Mouse (Mus musculus) C2C12 (cell line): ENCODE measurements around the gene Pspc1. TPM values are rescaled to one million over a fixed set of nuclear protein-coding genes. Genes with fewer than 3 reads are reported as not detected.
A peak's percentile ranks its signal among the peaks of the same experiment; 100 is the strongest.
"Not testable (repeated sequence)": the region's sequence is repeated elsewhere in the genome, so short reads cannot be mapped to it uniquely, and the experiment has no call there.

ENCODE experiments used
- H3K27me3 ChIP-seq: one replicate; pipeline ENCODE4 v1.6.1; 2011; ENCODE audit not compliant: control insufficient read depth, insufficient read depth, insufficient read length
- H3K36me3 ChIP-seq: one replicate; pipeline ENCODE4 v1.6.1; 2011; ENCODE audit not compliant: control insufficient read depth, insufficient read depth
- H3K4me3 ChIP-seq: one replicate; pipeline ENCODE4 v1.5.1; 2011; ENCODE audit warnings: mild to moderate bottlenecking, control low read depth; ENCODE audit not compliant: poor library complexity, insufficient read depth, severe bottlenecking
- H3K79me2 ChIP-seq: one replicate; pipeline ENCODE4 v1.6.1; 2011; ENCODE audit not compliant: control insufficient read depth, insufficient read depth
- H3K79me3 ChIP-seq: one replicate; pipeline ENCODE4 v1.6.1; 2011; ENCODE audit warnings: low read depth, control low read depth
- H3ac ChIP-seq: one replicate; pipeline ENCODE3; 2011; ENCODE audit warnings: low read depth; ENCODE audit not compliant: control insufficient read depth, insufficient read length
- CEBPB ChIP-seq: IDR thresholded peaks from one replicate; pipeline ENCODE4 v1.6.1; 2011; ENCODE audit warnings: low read depth, mild to moderate bottlenecking, control low read depth, moderate library complexity
- CTCF ChIP-seq: IDR thresholded peaks from one replicate; pipeline ENCODE4 v1.5.1; 2011; ENCODE audit not compliant: control insufficient read depth, insufficient read depth, insufficient read length
- FOSL1 ChIP-seq: IDR thresholded peaks from one replicate; pipeline ENCODE4 v1.8.0; 2011; ENCODE audit warnings: mild to moderate bottlenecking, low read length; ENCODE audit not compliant: poor library complexity, insufficient read depth, severe bottlenecking
- MAX ChIP-seq: IDR thresholded peaks from one replicate; pipeline ENCODE4 v1.6.1; 2011; ENCODE audit warnings: mild to moderate bottlenecking, control low read depth
- MYOD1 ChIP-seq: IDR thresholded peaks from one replicate; pipeline ENCODE4 v1.6.1; 2011; ENCODE audit warnings: low read depth; ENCODE audit not compliant: control insufficient read depth, insufficient read length
- MYOG ChIP-seq: IDR thresholded peaks from one replicate; pipeline ENCODE4 v1.6.1; 2011; ENCODE audit not compliant: control insufficient read depth, insufficient read length; ENCODE audit errors: extremely low read depth
- USF1 ChIP-seq: IDR thresholded peaks from one replicate; pipeline ENCODE4 v1.6.1; 2011; ENCODE audit warnings: low read depth, mild to moderate bottlenecking, control low read depth, moderate library complexity
- long read RNA-seq, 2 experiments: library from polyadenylated mRNA; unstranded; transcript quantifications; one replicate each; pipeline ENCODE4 v2.0.0; 2019 to 2020
- polyA plus RNA-seq: library from polyadenylated mRNA; unstranded; fragments of >200 nt; fragmentation: generic; extraction: Trizol; gene quantifications from one replicate; pipeline ENCODE4 v1.2.1, GENCODE M21; 2012; ENCODE audit warnings: missing spikeins

Gene Pspc1
- polyA plus RNA-seq, result 10.3 TPM
- long read RNA-seq, experiment 1, full-length matches to known transcripts, result 17 of 21 reads
- long read RNA-seq, experiment 1, partial matches to known transcripts, result 2 of 21 reads
- long read RNA-seq, experiment 1, other reads (novel, unspliced or antisense), result 2 of 21 reads
- long read RNA-seq, experiment 2, full-length matches to known transcripts, result 131 of 148 reads
- long read RNA-seq, experiment 2, partial matches to known transcripts, result 7 of 148 reads
- long read RNA-seq, experiment 2, other reads (novel, unspliced or antisense), result 10 of 148 reads

DNA sequence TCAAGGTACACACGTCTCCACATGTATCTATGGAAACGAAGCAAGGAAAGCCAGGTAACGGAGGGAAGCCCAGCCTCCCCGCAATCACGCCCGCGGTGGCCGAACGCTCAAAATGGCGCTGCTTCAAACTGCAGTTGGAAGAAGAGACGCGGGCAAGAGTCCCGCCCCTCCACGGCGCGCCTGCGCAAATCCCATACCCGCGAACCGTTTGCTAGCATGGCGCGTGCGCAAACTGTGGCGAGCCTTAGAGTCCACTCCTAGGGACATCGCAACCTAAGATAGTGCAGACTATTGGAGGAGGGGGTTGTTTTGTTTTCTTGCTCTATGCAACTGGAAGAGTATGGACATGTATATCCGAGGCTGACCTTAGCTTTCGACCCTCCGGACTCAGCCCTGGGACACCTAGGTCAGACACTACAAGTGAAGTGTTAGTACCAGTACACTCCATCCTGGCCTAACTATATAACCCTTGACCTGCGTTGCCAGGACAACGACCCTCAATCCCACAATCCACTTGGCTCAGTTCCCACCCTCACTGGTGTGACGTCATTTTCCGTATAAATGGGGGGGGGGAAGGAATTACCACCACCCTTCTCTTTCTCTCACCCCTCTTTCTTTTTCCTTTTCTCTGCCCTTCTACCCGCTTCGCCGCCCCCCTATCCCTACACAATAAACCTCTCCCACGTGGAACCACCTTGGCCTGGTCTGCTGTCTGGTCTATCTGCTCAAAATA, at the start of gene Pspc1:
Pspc1 (minus strand) TSS at position 117 of the 733 bp plus-strand sequence.
- H3K4me3 ChIP-seq, result peak within 1 kb of the TSS; percentile 92
- TF ChIP-seq CEBPB (no peak), CTCF (no peak), MYOD1 (no peak), MYOG (no peak), USF1 (no peak), MAX (no peak), FOSL1 (no peak)
- no peaks in the 10 kb centered on the region for H3K36me3 ChIP-seq
- peaks cover 48% of the 10 kb centered on the region for H3K79me2 ChIP-seq
- H3ac ChIP-seq, result peak within 1 kb of the TSS; percentile 91
- peaks cover 44% of the 10 kb centered on the region for H3K79me3 ChIP-seq
- no peaks in the 10 kb centered on the region for H3K27me3 ChIP-seq

DNA sequence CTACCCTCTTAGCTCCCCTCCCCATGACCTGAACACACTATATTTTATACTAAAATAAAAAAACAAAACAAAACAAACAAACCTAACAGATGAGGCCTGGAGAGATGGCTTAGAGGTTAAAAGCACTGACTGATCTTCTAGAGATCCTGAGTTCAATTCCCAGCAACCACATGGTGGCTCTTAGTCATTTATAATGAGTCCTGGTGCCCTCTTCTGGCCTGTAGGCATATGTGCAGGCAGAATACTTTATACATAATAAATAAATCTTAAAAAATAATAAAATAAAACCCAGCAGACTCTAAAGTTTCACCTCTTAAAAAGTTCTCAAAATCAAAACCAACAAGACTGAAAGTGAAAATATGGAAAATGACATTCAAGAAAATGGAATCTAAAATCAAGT, 46.4 kb upstream of the Pspc1 start:
- Histone ChIP-seq H3K79me2 (no peaks in the 10 kb centered on the region), H3K27me3 (no peaks in the 10 kb centered on the region), H3K36me3 (no peaks in the 10 kb centered on the region), H3K4me3 (no peak overlapping the region), H3ac (no peak overlapping the region), H3K79me3 (no peaks in the 10 kb centered on the region)
- TF ChIP-seq CTCF (no peak), FOSL1 (no peak), MAX (no peak), MYOG (no peak), MYOD1 (no peak), USF1 (no peak), CEBPB (no peak)

DNA sequence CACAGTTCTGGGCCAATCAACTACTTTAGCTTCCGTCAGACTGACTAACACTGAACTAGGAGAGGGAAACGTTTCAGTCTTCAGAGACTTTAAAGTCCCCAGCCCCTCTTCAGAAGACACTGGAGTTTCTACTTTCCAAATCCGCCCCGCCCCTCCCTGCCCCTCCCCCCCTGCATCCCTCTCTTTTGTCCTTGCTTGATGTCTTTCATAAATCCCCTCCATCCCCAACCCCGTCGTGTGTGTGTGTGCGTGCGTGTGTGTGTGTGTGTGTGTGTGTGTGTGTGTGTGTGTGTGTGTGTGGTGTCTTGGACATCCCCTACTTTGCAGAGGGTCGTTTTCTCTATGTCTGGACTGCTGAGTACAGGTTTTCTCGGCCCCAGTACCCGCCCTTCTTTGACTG, 39.5 kb upstream of the Pspc1 start:
- TF ChIP-seq MYOD1 (no peak), MYOG (no peak), USF1 (no peak), MAX (no peak), FOSL1 (no peak), CTCF (no peak), CEBPB (no peak)
- Histone ChIP-seq H3K27me3 (no peaks in the 10 kb centered on the region), H3K79me3 (no peaks in the 10 kb centered on the region), H3K79me2 (no peaks in the 10 kb centered on the region), H3K4me3 (no peak overlapping the region), H3K36me3 (no peaks in the 10 kb centered on the region), H3ac (no peak overlapping the region)

DNA sequence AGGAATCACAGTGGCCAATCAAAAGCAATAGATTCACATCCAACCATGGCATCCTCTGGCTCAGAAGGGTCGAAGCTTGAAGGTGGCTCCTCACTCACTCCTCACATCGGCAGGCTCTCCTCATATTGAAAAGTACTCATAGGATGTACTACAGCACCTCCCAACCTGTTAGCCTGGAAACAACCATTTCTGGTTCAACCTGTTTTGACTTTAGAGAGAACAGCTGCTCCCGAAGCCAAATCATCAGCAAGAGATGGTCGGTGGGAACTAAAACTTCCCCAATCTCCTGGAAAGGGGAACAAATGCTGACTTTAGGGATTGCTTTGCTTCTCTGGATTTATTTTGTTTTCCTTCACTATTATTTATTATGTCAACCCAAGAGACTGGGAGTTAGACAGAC, 39.0 kb upstream of the Pspc1 start:
- Histone ChIP-seq H3K4me3 (no peak overlapping the region), H3K27me3 (no peaks in the 10 kb centered on the region), H3K79me2 (no peaks in the 10 kb centered on the region), H3K79me3 (no peaks in the 10 kb centered on the region), H3K36me3 (no peaks in the 10 kb centered on the region), H3ac (no peak overlapping the region)
- TF ChIP-seq CTCF (no peak), MAX (no peak), MYOG (no peak), FOSL1 (no peak), MYOD1 (no peak), USF1 (no peak)

DNA sequence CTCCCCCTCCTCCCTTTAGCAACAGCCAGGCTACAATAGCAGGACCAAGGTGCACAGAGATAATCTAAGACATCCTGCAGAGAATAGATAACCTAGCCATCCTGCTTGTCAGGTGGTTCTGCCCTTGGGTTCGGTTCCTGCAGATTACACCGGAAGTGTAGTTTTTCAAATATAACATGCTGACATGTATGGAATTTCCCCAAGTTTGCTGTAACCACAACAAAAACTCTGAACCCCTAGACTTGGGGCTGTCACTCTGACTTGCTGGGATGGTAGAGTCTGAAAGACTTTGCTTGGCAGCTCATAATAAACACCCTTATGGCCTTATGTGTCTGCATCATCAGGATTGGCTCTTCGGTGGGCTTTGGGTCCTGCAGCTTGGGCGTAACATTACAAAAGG, 38.4 kb upstream of the Pspc1 start:
- no peaks in the 10 kb centered on the region for H3K36me3 ChIP-seq
- no peak overlapping the region for H3ac ChIP-seq
- H3K4me3 ChIP-seq, result no peak overlapping the region
- no peak for TF ChIP-seq FOSL1
- no peak for TF ChIP-seq CEBPB
- no peak for TF ChIP-seq MYOG
- TF ChIP-seq MAX, result no peak
- TF ChIP-seq CTCF, result no peak
- TF ChIP-seq MYOD1, result no peak
- no peak for TF ChIP-seq USF1
- H3K79me2 ChIP-seq, result no peaks in the 10 kb centered on the region
- no peaks in the 10 kb centered on the region for H3K79me3 ChIP-seq
- no peaks in the 10 kb centered on the region for H3K27me3 ChIP-seq

DNA sequence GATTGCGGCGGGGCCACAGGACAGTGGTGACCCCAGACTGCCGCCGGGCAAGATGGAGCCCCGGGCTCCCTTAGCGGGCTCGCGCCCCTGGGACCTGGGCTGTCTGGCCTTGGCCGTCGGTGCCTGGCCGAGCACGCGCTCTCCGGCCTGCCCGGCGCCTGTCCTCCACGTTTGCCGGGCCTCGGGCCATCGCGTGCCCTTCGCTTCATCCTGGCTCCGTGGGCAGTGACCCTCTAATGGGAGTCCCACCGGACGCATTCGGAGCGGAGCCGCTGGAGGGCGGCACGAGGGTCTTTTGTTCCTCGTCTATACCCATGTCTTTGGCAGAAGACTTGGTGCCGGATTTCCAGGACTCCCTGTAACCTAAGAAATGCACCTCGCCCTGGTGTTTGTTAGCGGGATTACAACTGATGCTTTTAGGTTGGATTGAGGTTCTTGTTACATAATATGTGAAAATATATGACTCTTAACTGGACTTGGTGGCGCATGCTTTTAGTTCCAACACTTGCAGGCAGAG, 34.5 kb upstream of the Pspc1 start:
- Histone ChIP-seq H3K27me3 (no peaks in the 10 kb centered on the region), H3K36me3 (peaks cover 8% of the 10 kb centered on the region), H3K4me3 (peak overlapping the region; percentile 45), H3K79me2 (peaks cover 33% of the 10 kb centered on the region), H3K79me3 (peaks cover 22% of the 10 kb centered on the region), H3ac (peak overlapping the region; percentile 67)
- no peak for TF ChIP-seq CTCF
- no peak for TF ChIP-seq MAX
- TF ChIP-seq USF1, result no peak
- TF ChIP-seq MYOD1, result no peak
- TF ChIP-seq CEBPB, result no peak
- TF ChIP-seq MYOG, result no peak
- no peak for TF ChIP-seq FOSL1

DNA sequence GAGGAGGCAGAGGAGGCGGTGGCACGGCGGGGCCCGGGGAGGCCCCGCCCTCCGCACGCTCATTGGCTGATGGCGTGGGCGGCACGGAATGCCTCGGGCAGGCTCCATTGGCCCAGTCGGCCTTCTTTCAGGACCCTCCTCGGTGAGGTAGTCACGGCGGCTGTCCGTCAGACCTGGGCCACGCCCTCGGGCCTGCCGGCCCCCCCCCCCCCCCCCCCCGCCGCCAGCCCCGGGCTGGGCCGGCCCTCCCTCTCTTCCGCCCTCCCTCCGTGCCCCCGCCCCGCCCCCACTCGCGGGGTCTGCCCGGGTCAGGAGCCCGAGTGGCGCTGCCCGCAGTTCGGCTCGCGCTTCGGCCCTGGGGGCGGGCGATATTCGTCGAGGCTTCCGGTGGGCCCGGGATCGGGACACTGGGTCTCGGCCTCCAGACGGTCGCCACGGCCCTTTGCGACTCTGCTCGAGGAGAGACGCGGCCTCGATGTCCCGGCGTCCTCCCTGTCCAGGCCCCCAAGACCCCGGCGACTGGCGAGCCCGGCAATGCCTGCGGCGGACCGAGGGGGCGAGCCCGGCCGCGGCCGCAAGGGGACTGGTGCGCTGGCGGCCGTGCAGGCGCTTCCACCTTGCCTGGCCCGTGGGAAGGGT, 33.7 kb upstream of the Pspc1 start, which contains the start of gene Zmym5:
Zmym5 (minus strand) TSS at position 16 of the 639 bp plus-strand sequence.
- H3K27me3 ChIP-seq, H3K36me3 ChIP-seq: not testable (repeated sequence)
- Histone ChIP-seq H3K79me2 (peaks cover 40% of the 10 kb centered on the region), H3K4me3 (peak within 1 kb of the TSS; percentile 59), H3K79me3 (peaks cover 24% of the 10 kb centered on the region), H3ac (peak within 1 kb of the TSS; percentile 67)
